In the genomic region with DNA sequence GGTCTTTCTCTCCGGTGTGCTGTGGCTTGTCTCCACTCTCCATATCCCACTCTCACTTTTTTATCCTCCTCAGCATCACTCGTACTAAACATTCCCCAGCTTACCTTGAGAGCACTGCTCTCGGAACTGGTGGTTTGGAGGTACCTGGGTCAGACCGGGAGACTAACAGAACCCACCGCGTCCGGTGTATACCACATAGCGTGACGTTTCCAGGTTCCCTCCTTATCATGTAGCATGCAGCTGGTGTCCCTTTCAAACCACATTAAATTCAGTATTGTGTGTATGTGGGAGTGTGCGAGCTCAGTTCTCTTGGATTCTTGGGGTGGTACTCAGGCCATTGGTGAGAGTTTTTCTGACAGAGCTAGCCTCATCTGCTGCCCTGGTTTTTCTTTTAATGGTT, we compare ENCODE assay signal across 11 mouse cellular contexts. TPM values are rescaled to one million over a fixed set of nuclear protein-coding genes. Genes with fewer than 3 reads are reported as not detected.
DNase-seq lines count a peak whose midpoint lies in the region; ATAC-seq and TF ChIP-seq lines count a peak whose summit lies in the region.
"Had no signal": no experiment of that assay in that cellular context is flagged by ENCODE, and none has a peak within 500 bp of the region (broad histone marks: within the 10 kb centered on the region; RNA-seq: fewer than 3 reads in every experiment).

No protein-coding gene starts in this region.

- H3K4me3 ChIP-seq in cortical plate, adult 2 months (ENCODE audit: insufficient read depth, low read length) = no peak overlapping the region
- H3K4me3 ChIP-seq in hindbrain, embryonic 11.5 days (ENCODE audit: low read depth, low read length) = no peak overlapping the region

- TF ChIP-seq POLR2A in cortical plate, adult 2 months (IDR thresholded peaks at IDR 0.05; ENCODE audit: extremely low read depth, insufficient read depth, low read length) = no peak

- H3K27me3 ChIP-seq in hindbrain, embryonic 11.5 days (ENCODE audit: control insufficient read depth, insufficient read depth, low read length) = no peaks in the 10 kb centered on the region

- no peaks in the 10 kb centered on the region for H3K36me3 ChIP-seq in hindbrain, embryonic 11.5 days (ENCODE audit: control insufficient read depth, insufficient read depth, low read length)

- no peaks in the 10 kb centered on the region for H3K9me3 ChIP-seq in hindbrain, embryonic 11.5 days (ENCODE audit: control insufficient read depth, low read length)
- H3K9me3 ChIP-seq: G1E had no signal

- TF ChIP-seq CTCF in cortical plate, adult 2 months (IDR thresholded peaks at IDR 0.05; ENCODE audit: extremely low read depth, insufficient read depth, low read length) = no peak

- H3K9ac ChIP-seq in hindbrain, embryonic 11.5 days (ENCODE audit: low read depth, low read length) = no peak overlapping the region

- no peak overlapping the region for H3K4me2 ChIP-seq in hindbrain, embryonic 11.5 days (replicated peaks; ENCODE audit: low read depth, low read length)

- H3K4me1 ChIP-seq in cortical plate, adult 2 months (ENCODE audit: control insufficient read depth, insufficient read depth, low read length) = peaks cover 15% of the 10 kb centered on the region
- peaks cover 10% of the 10 kb centered on the region for H3K4me1 ChIP-seq in hindbrain, embryonic 11.5 days (replicated peaks; ENCODE audit: control insufficient read depth, insufficient read depth, low read length)

- DNase-seq in CD4-positive helper T cell, adult 2 months (ENCODE audit: low read depth, low spot score) = peak; percentile 36
- no peak for DNase-seq in hindbrain, embryonic 11.5 days (ENCODE audit: low spot score)
- no peak for DNase-seq in ovary, postnatal 10 days (ENCODE audit: low spot score)
- no peak for DNase-seq in cerebellum, postnatal 25 days
- no peak for DNase-seq in adrenal gland, adult 2 months
- no peak for DNase-seq in spleen, adult 18-20 months
- DNase-seq: kidney, postnatal 25 days; lung, postnatal 4 days had no signal

- peak overlapping the region; percentile 82 for H3K27ac ChIP-seq in cortical plate, adult 2 months (ENCODE audit: insufficient read depth, low read length)
- H3K27ac ChIP-seq in hindbrain, embryonic 11.5 days (ENCODE audit: low read depth, low read length) = peak overlapping the region; percentile 70

- 85% methylated on average over 10 of the region's 10 CpGs for WGBS in hindbrain, embryonic 11.5 days

- ATAC-seq in hindbrain, embryonic 11.5 days (ENCODE audit: low FRiP score) = no peak
- ATAC-seq in megakaryocyte, adult 5-6 weeks (ENCODE audit: poor library complexity, severe bottlenecking) = peak; percentile 7; the same call in 1 of the 2 replicates

RNA-seq across cellular contexts. Expression of gene Cmip, which starts 21.4 kb away (rescaled TPM):
- 128 and 134 TPM in 2 replicates for polyA plus RNA-seq in cortical plate, adult 2 months (2012; rRNA removed)
- 27.0 and 31.9 TPM in 2 replicates for polyA plus RNA-seq in hindbrain, embryonic 11.5 days (2014; fragmentation: Nextera tagmentation; extraction: Ambion mirVana)
- total RNA-seq in megakaryocyte, adult 5-6 weeks (2015) = 58.4 and 60.3 TPM in 2 replicates
- 22.7 and 26.5 TPM in 2 replicates for total RNA-seq in megakaryocyte, adult 5-6 weeks (2017)
- total RNA-seq in adrenal gland, adult 2 months (2021) = 100 to 1,000 TPM in 1 of 2 experiments, 10 to 100 TPM in 1; 99.3 to 171 TPM
- polyA plus RNA-seq in adrenal gland, adult 2 months (2012; rRNA removed) = 104 and 133 TPM in 2 replicates
